Mouse (Mus musculus): ENCODE measurements around the gene 9530068E07Rik. TPM values are rescaled to one million over a fixed set of nuclear protein-coding genes. Genes with fewer than 3 reads are reported as not detected.

9530068E07Rik gene
- total and polyA plus RNA-seq, 3 experiments: 53.8 to 136 (median 82.7) TPM

DNA sequence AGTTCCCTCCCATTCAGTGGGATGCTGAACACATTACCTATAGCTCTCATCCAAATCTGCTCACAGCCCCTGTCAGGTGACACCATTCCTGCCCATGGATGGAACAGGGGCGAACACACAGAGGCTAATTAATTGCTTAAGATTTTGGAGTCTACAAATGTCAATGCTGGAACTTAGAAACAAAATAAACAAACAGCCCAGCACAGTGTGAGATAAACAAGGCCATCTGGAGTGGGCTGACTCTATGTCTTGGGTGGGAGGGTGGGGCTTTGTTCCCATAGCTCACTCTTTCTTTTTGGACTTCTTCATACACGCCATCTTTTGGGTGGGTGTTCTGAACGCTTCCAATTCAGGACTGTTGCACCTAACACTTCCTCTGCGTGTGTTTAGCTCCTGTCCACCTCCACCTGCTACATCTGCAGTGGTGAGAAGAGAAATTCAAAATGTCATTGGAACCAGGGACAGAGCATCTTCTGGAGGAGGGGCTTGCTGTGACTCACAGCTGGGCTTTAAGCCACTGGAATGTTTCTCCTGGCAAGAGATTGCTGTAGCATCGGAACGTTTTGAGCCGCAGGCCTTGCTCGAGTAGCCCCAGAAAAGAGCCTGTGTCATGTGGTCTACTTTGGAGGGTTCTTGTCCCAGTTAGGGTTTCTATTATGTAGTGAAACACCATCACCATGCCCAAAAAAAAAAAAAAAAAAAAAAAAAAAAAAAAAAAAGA is 37.0 kb downstream of the 9530068E07Rik start:
- no peaks in the 10 kb centered on the region for H3K4me1 ChIP-seq (ENCODE audit: insufficient read depth, low read depth, low read length)
- DNase-seq (ENCODE audit: low spot score): no peak
- peaks cover 5% of the 10 kb centered on the region; the same call in 1 of the 2 replicates for H3K27me3 ChIP-seq (ENCODE audit: insufficient read depth, low read length)

GRCm38 (mm10) chr11:52433797-52434195 is 37.6 kb downstream of the 9530068E07Rik start:
- no peak for DNase-seq (ENCODE audit: low spot score)
- no peaks in the 10 kb centered on the region for H3K9me3 ChIP-seq (replicated peaks)
- peaks cover 5% of the 10 kb centered on the region; the same call in 1 of the 2 replicates for H3K27me3 ChIP-seq (ENCODE audit: insufficient read depth, low read length)
- TF ChIP-seq GATA2 (IDR thresholded peaks at IDR 0.05; ENCODE audit: borderline replicate concordance, low read depth, low read length) (no peak), CTCF (IDR thresholded peaks at IDR 0.05; ENCODE audit: low read depth, low read length) (no peak), POLR2AphosphoS5 (IDR thresholded peaks at IDR 0.05; ENCODE audit: insufficient replicate concordance, low read depth, low read length) (no peak), GATA1 (IDR thresholded peaks at IDR 0.05; ENCODE audit: borderline replicate concordance, low read length) (no peak), TAL1 (conservative IDR thresholded peaks at IDR 0.05; ENCODE audit: low read depth, low read length) (no peak)
- H3K4me3 ChIP-seq (ENCODE audit: low read depth, low read length): no peak overlapping the region
- no peak for ATAC-seq (ENCODE audit: extremely low read depth, insufficient number of reproducible peaks, low FRiP score, poor library complexity, severe bottlenecking)
- H3K36me3 ChIP-seq (replicated peaks): no peaks in the 10 kb centered on the region
- no peaks in the 10 kb centered on the region for H3K4me1 ChIP-seq (ENCODE audit: insufficient read depth, low read depth, low read length)

More for the DNA sequence above, 37.0 kb downstream of the 9530068E07Rik start:
- TF ChIP-seq GATA2 (IDR thresholded peaks at IDR 0.05; ENCODE audit: borderline replicate concordance, low read depth, low read length): no peak
- no peak for TF ChIP-seq POLR2AphosphoS5 (IDR thresholded peaks at IDR 0.05; ENCODE audit: insufficient replicate concordance, low read depth, low read length)
- no peak for TF ChIP-seq CTCF (IDR thresholded peaks at IDR 0.05; ENCODE audit: low read depth, low read length)
- TF ChIP-seq GATA1 (IDR thresholded peaks at IDR 0.05; ENCODE audit: borderline replicate concordance, low read length): no peak
- TF ChIP-seq TAL1 (conservative IDR thresholded peaks at IDR 0.05; ENCODE audit: low read depth, low read length): no peak
- H3K9me3 ChIP-seq (replicated peaks): no peaks in the 10 kb centered on the region
- H3K4me3 ChIP-seq (ENCODE audit: low read depth, low read length): no peak overlapping the region
- ATAC-seq (ENCODE audit: extremely low read depth, insufficient number of reproducible peaks, low FRiP score, poor library complexity, severe bottlenecking): no peak
- no peaks in the 10 kb centered on the region for H3K36me3 ChIP-seq (replicated peaks)

GRCm38 (mm10) chr11:52435466-52435865 is 39.2 kb downstream of the 9530068E07Rik start:
- no peak for DNase-seq (ENCODE audit: low spot score)
- Histone ChIP-seq H3K27me3 (ENCODE audit: insufficient read depth, low read length) (peaks cover 3% of the 10 kb centered on the region; the same call in 1 of the 2 replicates), H3K9me3 (replicated peaks) (no peaks in the 10 kb centered on the region), H3K36me3 (replicated peaks) (no peaks in the 10 kb centered on the region), H3K4me3 (ENCODE audit: low read depth, low read length) (no peak overlapping the region), H3K4me1 (ENCODE audit: insufficient read depth, low read depth, low read length) (no peaks in the 10 kb centered on the region)
- no peak for TF ChIP-seq GATA2 (IDR thresholded peaks at IDR 0.05; ENCODE audit: borderline replicate concordance, low read depth, low read length)
- no peak for TF ChIP-seq CTCF (IDR thresholded peaks at IDR 0.05; ENCODE audit: low read depth, low read length)
- no peak for TF ChIP-seq GATA1 (IDR thresholded peaks at IDR 0.05; ENCODE audit: borderline replicate concordance, low read length)
- no peak for TF ChIP-seq TAL1 (conservative IDR thresholded peaks at IDR 0.05; ENCODE audit: low read depth, low read length)
- no peak for TF ChIP-seq POLR2AphosphoS5 (IDR thresholded peaks at IDR 0.05; ENCODE audit: insufficient replicate concordance, low read depth, low read length)
- no peak for ATAC-seq (ENCODE audit: extremely low read depth, insufficient number of reproducible peaks, low FRiP score, poor library complexity, severe bottlenecking)

DNA sequence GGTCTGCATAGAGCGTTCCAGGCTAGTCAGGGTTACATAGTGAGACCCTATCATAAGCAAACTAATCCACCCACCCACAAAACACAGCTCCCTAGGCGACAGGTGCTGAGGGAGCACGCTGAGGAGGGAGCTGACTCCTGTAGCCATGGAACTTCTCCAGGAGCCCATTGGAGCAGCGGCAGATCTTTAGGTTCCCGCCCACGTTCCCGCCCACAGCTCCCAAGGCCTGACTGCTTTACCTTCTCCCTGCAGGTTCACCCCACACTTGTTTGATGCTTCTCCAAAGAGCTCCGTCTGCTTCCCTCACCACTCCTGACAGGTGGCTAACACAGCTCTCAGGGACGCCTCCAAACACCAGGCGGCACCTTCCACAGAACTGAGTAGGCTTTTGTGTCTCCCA is 40.9 kb downstream of the 9530068E07Rik start:
- H3K9me3 ChIP-seq (replicated peaks): no peaks in the 10 kb centered on the region
- H3K4me3 ChIP-seq (ENCODE audit: low read depth, low read length): no peak overlapping the region
- TF ChIP-seq GATA1 (IDR thresholded peaks at IDR 0.05; ENCODE audit: borderline replicate concordance, low read length) (no peak), POLR2AphosphoS5 (IDR thresholded peaks at IDR 0.05; ENCODE audit: insufficient replicate concordance, low read depth, low read length) (no peak), TAL1 (conservative IDR thresholded peaks at IDR 0.05; ENCODE audit: low read depth, low read length) (no peak)
- H3K36me3 ChIP-seq (replicated peaks): no peaks in the 10 kb centered on the region
- no peak for ATAC-seq (ENCODE audit: extremely low read depth, insufficient number of reproducible peaks, low FRiP score, poor library complexity, severe bottlenecking)
- H3K27me3 ChIP-seq (ENCODE audit: insufficient read depth, low read length): peaks cover 12% of the 10 kb centered on the region
- H3K4me1 ChIP-seq (ENCODE audit: insufficient read depth, low read depth, low read length): no peaks in the 10 kb centered on the region
- no peak for DNase-seq (ENCODE audit: low spot score)

GRCm38 (mm10) chr11:52441096-52441495 is 44.9 kb downstream of the 9530068E07Rik start:
- no peaks in the 10 kb centered on the region for H3K4me1 ChIP-seq (ENCODE audit: insufficient read depth, low read depth, low read length)
- H3K9me3 ChIP-seq (replicated peaks): no peaks in the 10 kb centered on the region
- no peak overlapping the region for H3K4me3 ChIP-seq (ENCODE audit: low read depth, low read length)
- no peak for ATAC-seq (ENCODE audit: extremely low read depth, insufficient number of reproducible peaks, low FRiP score, poor library complexity, severe bottlenecking)
- H3K27me3 ChIP-seq (ENCODE audit: insufficient read depth, low read length): peaks cover 12% of the 10 kb centered on the region
- DNase-seq (ENCODE audit: low spot score): no peak
- H3K36me3 ChIP-seq (replicated peaks): no peaks in the 10 kb centered on the region
- TF ChIP-seq TAL1 (conservative IDR thresholded peaks at IDR 0.05; ENCODE audit: low read depth, low read length) (no peak), GATA1 (IDR thresholded peaks at IDR 0.05; ENCODE audit: borderline replicate concordance, low read length) (no peak), POLR2AphosphoS5 (IDR thresholded peaks at IDR 0.05; ENCODE audit: insufficient replicate concordance, low read depth, low read length) (no peak), CTCF (IDR thresholded peaks at IDR 0.05; ENCODE audit: low read depth, low read length) (no peak), GATA2 (IDR thresholded peaks at IDR 0.05; ENCODE audit: borderline replicate concordance, low read depth, low read length) (no peak)

DNA sequence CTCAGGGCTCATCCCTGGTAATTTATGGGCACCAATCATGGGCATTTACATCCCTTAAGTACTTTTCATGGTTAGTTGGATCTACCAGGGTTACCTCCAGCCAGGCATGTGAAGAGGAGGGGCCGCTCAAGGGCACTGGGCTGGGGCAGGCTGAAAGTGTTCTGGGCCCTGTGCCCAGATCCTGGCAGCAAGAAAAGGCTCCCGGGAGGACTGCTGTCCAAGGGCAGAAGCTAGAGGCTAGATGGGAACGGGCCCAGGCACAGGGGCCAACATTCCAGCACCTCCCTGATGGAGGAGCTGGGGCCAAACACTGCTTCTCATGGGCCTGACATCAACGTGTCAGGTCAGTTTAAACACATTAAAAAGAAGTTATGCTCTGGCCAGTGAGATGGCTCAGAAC is 51.0 kb downstream of the 9530068E07Rik start:
- H3K36me3 ChIP-seq (replicated peaks): no peaks in the 10 kb centered on the region
- ATAC-seq (ENCODE audit: extremely low read depth, insufficient number of reproducible peaks, low FRiP score, poor library complexity, severe bottlenecking): no peak
- H3K4me3 ChIP-seq (ENCODE audit: low read depth, low read length): no peak overlapping the region
- peaks cover 5% of the 10 kb centered on the region for H3K27me3 ChIP-seq (ENCODE audit: insufficient read depth, low read length)
- TF ChIP-seq TAL1 (conservative IDR thresholded peaks at IDR 0.05; ENCODE audit: low read depth, low read length) (no peak), CTCF (IDR thresholded peaks at IDR 0.05; ENCODE audit: low read depth, low read length) (no peak), POLR2AphosphoS5 (IDR thresholded peaks at IDR 0.05; ENCODE audit: insufficient replicate concordance, low read depth, low read length) (no peak), GATA2 (IDR thresholded peaks at IDR 0.05; ENCODE audit: borderline replicate concordance, low read depth, low read length) (no peak), GATA1 (IDR thresholded peaks at IDR 0.05; ENCODE audit: borderline replicate concordance, low read length) (no peak)
- DNase-seq (ENCODE audit: low spot score): no peak
- H3K9me3 ChIP-seq (replicated peaks): no peaks in the 10 kb centered on the region
- H3K4me1 ChIP-seq (ENCODE audit: insufficient read depth, low read depth, low read length): no peaks in the 10 kb centered on the region

All from G1E (cell line).